Mouse (Mus musculus) urinary bladder, postnatal 4 days (tissue): Measurements from ENCODE around the gene Manbal.
"Not testable (repeated sequence)": the region's sequence is repeated elsewhere in the genome, so short reads cannot be mapped to it uniquely, and the experiment has no call there.

Experiments used
- DNase-seq, 2 experiments: peaks; one replicate each; pipeline ENCODE4 v3.0.0; 2021 to 2022; ENCODE audit warnings: low spot score in 2 of 2

Manbal gene

GRCm38 (mm10) chr2:157367991-157368390 is 597 bp downstream of the Manbal start:
- DNase-seq = no peak

GRCm38 (mm10) chr2:157371696-157372095 is 4.3 kb downstream of the Manbal start:
- no peak for DNase-seq

GRCm38 (mm10) chr2:157373681-157374080 is 6.3 kb downstream of the Manbal start:
- peak in 1 of 2 experiments; percentile 50 for DNase-seq

DNA sequence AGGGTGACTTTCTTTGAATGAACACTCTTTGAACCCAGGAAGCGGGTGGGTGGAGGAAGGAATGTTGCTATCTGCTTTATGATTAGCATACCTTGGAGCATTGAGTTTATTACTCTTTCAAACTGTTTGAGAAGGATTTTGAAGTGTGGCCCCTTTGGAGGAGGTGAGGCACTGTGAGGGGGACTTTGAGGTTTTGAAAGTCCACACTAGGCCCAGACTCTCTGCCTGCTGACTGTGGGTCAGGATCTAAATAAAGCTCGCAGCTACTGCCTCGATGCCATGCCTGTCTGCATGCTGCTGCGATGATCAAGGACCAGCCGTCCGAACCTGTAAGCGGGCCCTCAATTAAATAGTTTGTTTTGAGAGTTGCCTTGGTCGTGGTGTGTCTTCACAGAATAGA is 7.7 kb downstream of the Manbal start:
- DNase-seq = no peak

GRCm38 (mm10) chr2:157375794-157376757 is 8.7 kb downstream of the Manbal start:
- no peak for DNase-seq

DNA sequence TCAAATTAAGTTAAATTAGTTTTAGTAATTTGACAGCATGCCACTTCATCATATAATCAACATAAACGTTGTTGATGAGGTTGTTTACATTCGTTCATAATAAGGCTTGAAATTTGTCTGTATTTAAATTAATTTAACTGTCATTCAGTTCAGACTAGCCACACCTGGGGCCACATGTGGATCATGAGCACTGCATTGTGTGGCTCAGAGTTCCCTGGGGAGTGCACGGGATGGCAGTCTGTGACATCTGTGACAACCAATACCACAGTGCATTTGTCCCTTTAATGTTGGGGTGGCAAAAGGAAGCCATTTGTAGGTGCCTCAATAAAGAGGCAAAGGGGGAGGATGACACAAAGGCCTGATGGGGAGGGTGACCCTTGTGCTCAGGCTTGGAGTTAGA is 9.6 kb downstream of the Manbal start:
- no peak for DNase-seq

- DNase-seq = no peak
Measured at GRCm38 (mm10) chr2:157384836-157385235, 17.4 kb downstream of the Manbal start.

- DNase-seq = not testable (repeated sequence)
Measured at GRCm38 (mm10) chr2:157388901-157389590, 21.7 kb downstream of the Manbal start.

- no peak for DNase-seq
Measured at GRCm38 (mm10) chr2:157389591-157389921, 22.2 kb downstream of the Manbal start.

DNA sequence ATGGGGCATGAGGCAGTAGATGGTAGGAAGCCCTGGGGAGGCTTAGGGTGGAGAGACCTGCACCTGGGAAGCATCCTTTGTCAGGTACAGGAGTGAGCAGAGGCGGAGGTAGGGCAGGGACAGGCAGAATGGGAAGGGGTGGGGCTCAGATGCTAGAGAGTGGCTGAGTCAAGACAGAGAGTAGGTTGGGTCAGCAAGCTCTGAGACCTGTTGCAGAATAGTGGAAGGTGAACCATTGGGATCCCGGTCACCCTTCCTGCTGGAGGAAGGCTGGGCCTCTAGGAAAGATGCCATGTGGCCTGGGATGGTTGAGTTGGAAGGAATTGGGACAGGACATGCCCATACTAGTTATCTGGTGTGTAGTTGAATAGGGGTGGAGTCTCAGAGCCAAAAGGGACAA is 24.9 kb downstream of the Manbal start:
- DNase-seq = no peak

DNA sequence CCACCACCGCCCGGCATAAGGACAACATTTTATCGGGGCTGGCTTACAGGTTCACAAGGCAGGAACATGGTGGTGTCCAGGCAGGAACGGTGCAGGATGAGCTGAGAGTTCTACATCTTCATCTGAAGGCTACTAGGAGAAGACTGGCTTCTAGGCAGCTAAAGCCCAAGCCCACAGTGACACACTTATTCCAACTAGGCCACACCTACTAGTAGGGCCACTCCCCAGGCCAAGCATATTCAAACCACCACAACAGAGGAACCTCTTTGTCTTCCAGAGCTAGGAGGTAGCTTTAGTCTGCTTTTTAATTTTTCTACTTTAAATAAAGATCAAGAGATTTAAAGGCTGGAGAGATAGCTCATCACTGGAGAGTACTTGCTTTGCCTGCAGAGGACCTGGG is 26.2 kb downstream of the Manbal start:
- no peak for DNase-seq

- DNase-seq = no peak
Measured at GRCm38 (mm10) chr2:157394868-157395267, 27.5 kb downstream of the Manbal start.

DNA sequence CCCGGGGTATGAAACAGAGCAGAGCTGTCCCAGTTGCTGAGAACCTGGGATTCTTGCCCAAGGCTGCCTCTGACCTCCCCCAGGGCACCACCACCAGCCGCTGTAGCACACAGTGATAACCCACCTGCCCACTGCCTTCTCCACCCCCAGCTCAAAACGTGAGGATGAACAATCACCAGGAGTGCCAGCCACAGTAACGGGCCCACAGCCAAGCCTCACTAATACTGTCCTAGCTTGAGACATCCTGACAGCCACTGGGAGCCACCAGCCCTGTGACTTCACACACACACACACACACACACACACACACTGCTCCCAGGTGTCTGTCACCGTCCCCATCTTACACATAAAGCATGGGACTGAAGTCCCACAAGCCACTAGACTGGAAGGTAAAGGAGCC is 28.0 kb downstream of the Manbal start:
- DNase-seq = no peak

DNA sequence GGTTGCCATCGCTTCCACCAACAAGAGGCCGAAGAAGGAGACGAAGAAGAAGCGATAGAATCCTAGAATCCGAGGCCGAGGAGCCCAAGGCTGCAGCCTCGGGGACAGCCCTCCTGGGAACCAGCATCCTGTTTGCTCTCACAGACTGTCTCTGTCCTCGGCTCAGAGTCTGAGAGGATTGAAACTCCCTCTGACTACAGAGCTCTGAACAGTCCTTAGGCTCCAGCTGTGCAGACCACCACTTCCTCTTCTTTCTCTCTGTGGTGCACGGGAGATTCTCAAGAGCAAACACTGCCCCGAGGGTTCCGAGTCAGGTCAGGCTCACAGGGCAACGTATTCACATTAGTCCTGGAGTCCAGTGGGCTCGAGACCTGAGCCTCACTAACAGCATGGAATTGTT is 28.6 kb downstream of the Manbal start:
- DNase-seq = no peak

- DNase-seq = no peak
Measured at GRCm38 (mm10) chr2:157397376-157397775, 30.0 kb downstream of the Manbal start.

- no peak for DNase-seq
Measured at GRCm38 (mm10) chr2:157398539-157398938, 31.1 kb downstream of the Manbal start.

DNA sequence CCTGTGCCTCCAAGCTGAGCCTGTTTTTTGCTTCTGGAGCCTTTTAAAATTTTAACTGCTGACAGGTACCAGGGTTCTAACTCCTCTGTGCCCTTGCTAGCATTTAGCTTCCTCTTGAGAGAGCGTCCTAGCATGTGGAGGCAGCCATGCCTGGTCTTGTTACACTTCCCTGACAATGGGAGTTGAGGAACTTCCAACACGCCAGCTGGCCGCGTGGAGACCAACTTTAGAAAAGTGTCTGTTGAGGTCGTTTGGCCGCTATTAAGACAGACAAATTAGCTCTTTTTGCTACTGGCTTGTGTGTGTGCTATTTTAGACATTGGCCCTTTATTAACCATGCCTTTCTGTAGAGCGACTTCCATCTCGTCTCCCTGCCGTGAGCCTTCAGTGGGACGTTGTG is 32.4 kb downstream of the Manbal start:
- DNase-seq = no peak

DNA sequence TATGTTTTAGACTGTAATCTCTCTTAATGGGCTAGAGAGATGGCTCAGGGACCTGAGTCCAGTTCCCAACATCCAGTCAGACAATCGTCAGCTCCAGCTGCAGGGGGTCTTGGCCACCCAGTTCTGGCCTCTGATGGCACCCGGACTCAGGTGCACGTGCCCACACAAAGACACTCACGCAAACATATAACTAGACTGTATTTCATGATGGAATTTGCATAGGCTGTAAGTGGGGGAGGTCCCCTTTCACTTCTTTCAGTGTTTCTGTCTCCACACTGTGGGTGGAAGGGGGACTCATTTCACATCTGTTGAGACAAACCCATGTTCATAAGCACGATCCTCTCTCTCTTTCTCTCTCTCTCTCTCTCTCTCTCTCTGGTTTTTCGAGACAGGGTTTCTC is 33.1 kb downstream of the Manbal start:
- DNase-seq = no peak

DNA sequence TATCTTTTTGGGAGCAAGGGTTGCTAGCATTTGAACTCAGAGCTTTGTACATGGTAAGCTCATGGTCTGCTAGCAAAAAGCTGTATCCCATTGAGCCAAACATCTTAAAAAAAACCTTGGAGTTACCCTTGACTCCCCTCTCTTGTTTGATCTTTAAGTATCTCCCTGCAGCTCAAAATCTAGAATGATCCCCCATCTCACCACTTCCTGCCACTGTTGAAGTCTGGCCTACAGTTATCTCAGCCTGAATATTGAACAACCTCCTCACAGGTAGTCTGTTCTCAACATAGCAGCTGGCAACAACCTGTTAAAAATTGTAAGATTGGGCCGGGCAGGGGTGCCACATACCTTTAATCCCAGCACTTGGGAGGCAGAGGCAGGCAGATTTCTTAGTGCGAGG is 33.9 kb downstream of the Manbal start:
- DNase-seq = no peak

- DNase-seq = no peak
Measured at GRCm38 (mm10) chr2:157407596-157407995, 40.2 kb downstream of the Manbal start.

DNA sequence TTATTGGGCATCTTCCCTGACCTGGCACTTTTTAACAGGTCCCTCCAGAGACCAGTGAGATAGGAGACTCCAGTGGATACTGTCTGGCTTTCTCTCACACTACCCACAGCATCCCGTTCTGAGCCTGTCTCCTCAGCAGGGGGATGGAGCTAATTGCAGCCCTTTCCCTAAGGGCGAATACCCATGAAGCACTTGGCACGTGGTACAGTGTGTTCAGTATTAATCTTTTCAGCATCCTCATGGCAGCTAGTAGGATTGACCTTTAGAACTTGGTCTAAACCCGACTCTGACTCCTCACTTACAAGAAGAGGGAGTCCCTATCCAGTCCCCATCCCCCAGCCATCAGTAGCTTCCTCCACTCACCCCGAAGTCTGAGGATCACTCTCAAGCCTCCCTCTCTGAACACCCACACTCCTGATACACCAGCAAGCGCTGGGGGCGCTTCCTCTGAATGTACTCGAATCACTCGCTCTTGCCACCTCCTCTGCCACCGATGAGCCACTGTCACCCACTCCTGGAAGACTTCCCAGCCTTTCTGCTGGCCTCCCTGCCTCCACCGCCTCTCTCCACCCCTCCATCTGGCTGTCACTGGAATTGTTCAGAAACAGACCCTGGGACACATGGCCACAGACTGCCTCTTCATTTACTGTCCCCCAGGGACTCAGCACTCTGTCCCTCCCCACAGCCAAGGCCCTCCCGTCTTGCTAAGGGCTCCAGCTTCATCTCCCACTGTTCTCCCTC is 42.6 kb downstream of the Manbal start:
- no peak for DNase-seq

DNA sequence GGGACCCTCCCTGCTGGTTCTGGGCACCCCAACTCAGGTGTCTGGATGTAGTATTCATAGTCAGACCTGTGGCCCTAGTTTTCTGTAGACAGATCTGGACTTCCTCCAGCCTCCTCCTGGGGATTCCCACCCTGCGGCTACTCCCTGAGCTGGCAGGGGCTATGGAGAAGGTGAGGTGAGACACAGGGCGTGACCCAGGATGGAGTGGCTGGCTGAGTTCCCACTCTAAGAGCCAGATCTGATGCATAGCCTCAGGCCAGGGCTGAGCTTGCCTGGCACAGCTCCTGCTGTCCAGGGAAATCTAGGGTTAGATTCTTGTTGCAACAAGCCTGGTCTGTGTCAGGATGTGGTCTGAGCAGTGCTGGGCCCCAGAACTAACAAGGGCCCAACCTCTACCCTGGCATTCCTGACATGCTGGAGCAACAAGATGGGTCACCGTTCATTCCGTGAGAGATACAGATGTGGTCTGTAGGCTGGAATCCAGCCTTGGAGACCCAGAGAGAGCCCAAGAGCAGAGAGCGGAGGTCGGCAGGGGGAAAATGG is 43.8 kb downstream of the Manbal start:
- no peak for DNase-seq
